Mouse (Mus musculus): ENCODE measurements around the gene Lnpk.

Gene Lnpk

DNA sequence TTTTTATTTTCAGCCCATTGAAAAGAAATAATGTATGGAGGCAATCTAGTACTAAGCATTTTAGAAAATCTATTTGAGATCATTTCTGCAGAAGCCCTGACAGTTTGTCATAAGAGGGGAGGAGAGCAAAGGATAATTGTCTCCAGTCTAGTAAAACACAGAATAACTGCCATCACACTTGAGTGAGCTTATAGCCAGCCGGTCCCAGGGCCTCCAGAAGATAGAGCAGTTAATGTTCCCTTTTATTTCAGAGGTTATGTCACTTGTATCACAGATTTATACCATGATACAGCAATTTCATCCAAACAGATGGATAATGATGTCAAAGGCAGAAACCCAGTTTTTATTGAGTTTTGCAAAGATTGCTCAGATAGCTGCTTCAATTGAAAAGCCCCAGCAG is 89.0 kb downstream of the Lnpk start:
- no peak for DNase-seq (ENCODE audit: low spot score in 2 of 2)

DNA sequence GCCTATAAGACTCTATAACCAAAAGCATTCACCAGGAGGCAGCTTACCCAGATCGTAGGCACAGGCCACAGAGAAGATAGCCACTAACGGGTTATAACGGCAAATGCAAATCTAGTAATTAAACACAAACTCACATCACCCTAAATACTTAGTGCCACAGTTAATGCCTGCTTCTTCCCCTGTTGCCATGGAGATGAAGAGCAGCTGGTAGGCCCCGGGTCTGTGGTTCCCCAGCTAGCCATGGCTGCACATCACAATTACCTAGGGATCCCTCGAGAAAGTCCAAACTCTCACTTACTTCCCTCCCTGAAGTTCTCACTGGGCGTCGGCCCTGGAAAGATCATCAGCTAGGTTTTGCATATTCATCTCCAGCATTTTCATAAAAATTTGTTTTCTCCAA is 90.8 kb downstream of the Lnpk start:
- no peak for DNase-seq (ENCODE audit: low spot score in 2 of 2)

DNA sequence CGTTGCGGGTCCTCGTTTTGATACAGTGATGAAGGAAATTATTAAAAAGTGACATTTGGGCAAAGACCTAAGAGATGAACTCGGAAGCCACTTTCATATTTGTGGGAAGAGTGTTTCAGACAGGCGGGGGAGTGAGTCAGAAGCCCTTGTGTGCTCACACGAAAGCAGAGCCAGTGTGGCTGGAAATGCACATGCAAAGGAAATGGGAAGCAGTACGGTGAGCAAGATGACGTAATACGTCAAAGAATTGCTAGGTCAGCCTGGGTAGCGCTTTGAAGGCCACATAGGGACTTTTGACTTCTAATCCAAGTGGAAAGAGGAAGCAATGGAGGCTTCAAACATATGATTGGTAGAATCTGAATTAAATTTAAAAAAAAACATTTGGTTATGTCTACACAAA is 96.6 kb downstream of the Lnpk start:
- no peak for DNase-seq (ENCODE audit: low spot score in 2 of 2)

DNA sequence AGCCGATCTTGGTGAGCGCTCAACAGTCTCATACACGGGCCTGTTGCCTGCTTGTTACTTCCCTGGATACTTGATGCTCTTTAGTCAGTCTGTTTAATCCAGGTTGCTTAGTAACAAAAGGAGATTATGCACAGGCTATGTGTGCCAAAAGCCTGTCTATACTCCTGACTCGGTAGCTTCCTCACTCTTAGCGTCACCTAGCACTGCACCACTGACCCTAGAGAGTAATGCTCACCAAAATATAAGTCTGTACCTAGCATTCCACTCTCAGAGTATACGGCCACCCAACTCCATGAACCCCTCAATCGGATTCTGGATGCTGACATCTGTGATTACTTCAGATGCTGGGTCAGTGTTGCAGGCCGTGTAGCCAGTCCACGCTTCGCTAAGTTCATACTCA is 97.1 kb downstream of the Lnpk start:
- DNase-seq (ENCODE audit: low spot score in 2 of 2): no peak

All from urinary bladder, postnatal 36 days (tissue).